Mouse (Mus musculus) layer of hippocampus, postnatal 10 days (tissue): ENCODE data around the gene Fam122a. TPM values are rescaled to one million over a fixed set of nuclear protein-coding genes. Genes with fewer than 3 reads are reported as not detected.

Experiments
- DNase-seq, 2 experiments: peaks; one replicate each; pipeline ENCODE4 v3.0.0; 2021; ENCODE audit warnings: low spot score in 2 of 2
- total RNA-seq, 2 experiments: library from RNA; stranded (reverse); gene quantifications; 2 replicates each; pipeline ENCODE4 v1.2.3; 2021

Fam122a gene
- total RNA-seq, 2 experiments from 2014 or later, result 33.3 to 35.4 TPM

GRCm38 (mm10) chr19:24432447-24432846 is 44.7 kb downstream of the Fam122a start:
- no peak for DNase-seq

GRCm38 (mm10) chr19:24431381-24431780 is 45.8 kb downstream of the Fam122a start:
- DNase-seq, result no peak

GRCm38 (mm10) chr19:24428011-24428410 is 49.1 kb downstream of the Fam122a start:
- DNase-seq, result no peak

- no peak for DNase-seq
Observed at GRCm38 (mm10) chr19:24427258-24427657, 49.9 kb downstream of the Fam122a start.

GRCm38 (mm10) chr19:24426759-24427181 is 50.4 kb downstream of the Fam122a start:
- no peak for DNase-seq

Other genes starting within 250 kb of the Fam122a start
- 10 to 100 TPM; 12.2 TPM for gene Fxn, start 196.8 kb downstream of the Fam122a start, total RNA-seq
- 10 to 100 TPM; 21.6 to 21.7 TPM for gene Pip5k1b, start 78.5 kb upstream of the Fam122a start, total RNA-seq
- under 1 TPM; 0.53 to 0.83 TPM for gene Tmem252, start 196.7 kb upstream of the Fam122a start, total RNA-seq